Mouse (Mus musculus): ENCODE results near the gene D7Ertd443e. TPM values are rescaled to one million over a fixed set of nuclear protein-coding genes. Genes with fewer than 3 reads are reported as not detected.

The D7Ertd443e gene
- polyA plus RNA-seq, 1 experiment from 2014 or later: 0.20 TPM

DNA sequence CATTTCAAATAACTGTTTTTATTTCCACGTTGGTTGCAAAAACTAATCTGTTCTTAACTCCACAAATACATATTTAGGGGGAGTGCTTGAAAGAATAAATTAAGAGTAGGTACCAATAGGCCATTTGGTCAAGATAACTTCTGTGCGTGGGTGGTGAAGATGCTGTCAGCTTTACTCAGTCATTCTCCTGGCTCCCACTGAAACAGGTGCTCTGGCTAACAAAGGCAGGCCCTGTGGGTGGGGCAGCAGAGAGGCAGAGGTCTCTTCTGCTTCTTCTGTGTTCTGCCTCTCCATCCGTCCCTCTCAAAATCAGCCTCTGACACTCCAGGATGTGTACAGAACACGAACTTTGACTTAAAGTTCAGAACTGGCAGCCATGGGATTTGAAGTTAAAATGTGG, 119.7 kb downstream of the D7Ertd443e start:
- Histone ChIP-seq H3K36me3 (ENCODE audit: control insufficient read depth, insufficient read depth, low read length) (no peaks in the 10 kb centered on the region), H3K9me3 (ENCODE audit: control insufficient read depth, low read length) (no peaks in the 10 kb centered on the region), H3K4me2 (ENCODE audit: low read depth, low read length) (no peak overlapping the region), H3K9ac (ENCODE audit: low read length) (no peak overlapping the region), H3K27me3 (ENCODE audit: control insufficient read depth, insufficient read depth, low read depth, low read length) (no peaks in the 10 kb centered on the region), H3K27ac (ENCODE audit: low read length) (no peak overlapping the region), H3K4me1 (replicated peaks; ENCODE audit: control insufficient read depth, insufficient read depth, low read length) (peaks cover 26% of the 10 kb centered on the region), H3K4me3 (ENCODE audit: low read length) (no peak overlapping the region)
- no peak for ATAC-seq (ENCODE audit: low read depth)
- 73% methylated on average over 4 of the region's 4 CpGs for WGBS

- ATAC-seq (ENCODE audit: low read depth): peak; percentile 91
- 30% methylated on average over 4 of the region's 4 CpGs for WGBS
These were observed 122.1 kb downstream of the D7Ertd443e start for GRCm38 (mm10) chr7:134263146-134263906.

DNA sequence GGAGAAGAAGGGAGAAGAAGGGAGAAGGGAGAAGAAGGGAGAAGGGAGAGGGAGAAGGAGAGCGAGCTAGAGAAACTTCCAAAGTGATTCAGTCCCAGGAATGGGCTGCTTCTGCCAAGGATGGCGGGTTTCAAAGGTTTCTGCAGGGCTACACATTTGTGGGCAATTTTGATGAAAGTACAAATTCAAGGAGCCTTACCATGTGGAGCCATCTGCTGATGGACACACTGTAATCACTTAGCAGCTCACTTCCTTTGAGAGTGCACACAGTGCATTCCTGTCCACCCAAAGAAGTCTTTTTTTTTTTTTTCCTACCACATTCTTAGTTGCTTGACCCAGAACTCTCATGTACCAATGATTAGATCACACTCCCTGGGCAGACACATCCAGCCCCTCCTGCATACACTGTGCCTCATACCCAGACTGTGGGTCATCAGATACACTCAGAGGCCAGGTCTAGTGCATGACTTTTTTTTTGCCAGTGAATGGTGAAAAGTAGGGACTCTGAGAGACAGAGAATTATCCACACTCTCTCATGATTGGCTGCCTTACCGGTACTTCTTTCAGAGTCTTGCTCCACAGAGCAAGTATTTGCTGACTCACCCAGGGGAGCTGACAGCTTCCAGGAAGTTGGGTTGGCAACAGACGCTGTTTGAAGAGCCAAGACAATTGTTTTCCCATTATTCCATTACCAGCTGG, 124.3 kb downstream of the D7Ertd443e start:
- Histone ChIP-seq H3K4me2 (ENCODE audit: low read depth, low read length) (no peak overlapping the region), H3K36me3 (ENCODE audit: control insufficient read depth, insufficient read depth, low read length) (no peaks in the 10 kb centered on the region), H3K4me3 (ENCODE audit: low read length) (no peak overlapping the region), H3K4me1 (replicated peaks; ENCODE audit: control insufficient read depth, insufficient read depth, low read length) (peaks cover 32% of the 10 kb centered on the region), H3K27ac (ENCODE audit: low read length) (peak overlapping the region; percentile 96), H3K9me3 (ENCODE audit: control insufficient read depth, low read length) (no peaks in the 10 kb centered on the region), H3K27me3 (ENCODE audit: control insufficient read depth, insufficient read depth, low read depth, low read length) (no peaks in the 10 kb centered on the region), H3K9ac (ENCODE audit: low read length) (no peak overlapping the region)
- WGBS: 35% methylated on average over 4 of the region's 4 CpGs
- peak; percentile 41 for ATAC-seq (ENCODE audit: low read depth)

More at GRCm38 (mm10) chr7:134263146-134263906, 122.1 kb downstream of the D7Ertd443e start:
- Histone ChIP-seq H3K9ac (ENCODE audit: low read length) (no peak overlapping the region), H3K9me3 (ENCODE audit: control insufficient read depth, low read length) (no peaks in the 10 kb centered on the region), H3K27ac (ENCODE audit: low read length) (peak overlapping the region; percentile 96), H3K4me2 (ENCODE audit: low read depth, low read length) (no peak overlapping the region), H3K4me1 (replicated peaks; ENCODE audit: control insufficient read depth, insufficient read depth, low read length) (peaks cover 32% of the 10 kb centered on the region), H3K36me3 (ENCODE audit: control insufficient read depth, insufficient read depth, low read length) (no peaks in the 10 kb centered on the region), H3K4me3 (ENCODE audit: low read length) (no peak overlapping the region), H3K27me3 (ENCODE audit: control insufficient read depth, insufficient read depth, low read depth, low read length) (no peaks in the 10 kb centered on the region)

GRCm38 (mm10) chr7:134250273-134250870, 135.1 kb downstream of the D7Ertd443e start:
- Histone ChIP-seq H3K4me3 (ENCODE audit: low read length) (no peak overlapping the region), H3K27ac (ENCODE audit: low read length) (peak overlapping the region; percentile 86), H3K9me3 (ENCODE audit: control insufficient read depth, low read length) (no peaks in the 10 kb centered on the region), H3K9ac (ENCODE audit: low read length) (no peak overlapping the region), H3K36me3 (ENCODE audit: control insufficient read depth, insufficient read depth, low read length) (no peaks in the 10 kb centered on the region), H3K4me1 (replicated peaks; ENCODE audit: control insufficient read depth, insufficient read depth, low read length) (peaks cover 14% of the 10 kb centered on the region), H3K27me3 (ENCODE audit: control insufficient read depth, insufficient read depth, low read depth, low read length) (no peaks in the 10 kb centered on the region), H3K4me2 (ENCODE audit: low read depth, low read length) (no peak overlapping the region)
- peak; percentile 95 for ATAC-seq (ENCODE audit: low read depth)
- WGBS: 33% methylated on average over 7 of the region's 7 CpGs

GRCm38 (mm10) chr7:134248041-134248440, 137.4 kb downstream of the D7Ertd443e start:
- H3K27me3 ChIP-seq (ENCODE audit: control insufficient read depth, insufficient read depth, low read depth, low read length): no peaks in the 10 kb centered on the region
- no peak overlapping the region for H3K9ac ChIP-seq (ENCODE audit: low read length)
- WGBS: 60% methylated on average over 2 of the region's 2 CpGs
- H3K27ac ChIP-seq (ENCODE audit: low read length): no peak overlapping the region; the same call in 1 of the 2 replicates
- no peak overlapping the region for H3K4me2 ChIP-seq (ENCODE audit: low read depth, low read length)
- ATAC-seq (ENCODE audit: low read depth): peak; percentile 56; the same call in 1 of the 2 replicates
- no peaks in the 10 kb centered on the region for H3K9me3 ChIP-seq (ENCODE audit: control insufficient read depth, low read length)
- H3K4me3 ChIP-seq (ENCODE audit: low read length): no peak overlapping the region
- H3K36me3 ChIP-seq (ENCODE audit: control insufficient read depth, insufficient read depth, low read length): no peaks in the 10 kb centered on the region
- peaks cover 14% of the 10 kb centered on the region for H3K4me1 ChIP-seq (replicated peaks; ENCODE audit: control insufficient read depth, insufficient read depth, low read length)

- no peaks in the 10 kb centered on the region for H3K9me3 ChIP-seq (ENCODE audit: control insufficient read depth, low read length)
- H3K4me3 ChIP-seq (ENCODE audit: low read length): no peak overlapping the region
- H3K9ac ChIP-seq (ENCODE audit: low read length): no peak overlapping the region
- H3K36me3 ChIP-seq (ENCODE audit: control insufficient read depth, insufficient read depth, low read length): no peaks in the 10 kb centered on the region
- no peaks in the 10 kb centered on the region for H3K27me3 ChIP-seq (ENCODE audit: control insufficient read depth, insufficient read depth, low read depth, low read length)
- no peak overlapping the region for H3K4me2 ChIP-seq (ENCODE audit: low read depth, low read length)
- ATAC-seq (ENCODE audit: low read depth): no peak
- no peak overlapping the region; the same call in 1 of the 2 replicates for H3K27ac ChIP-seq (ENCODE audit: low read length)
- peaks cover 14% of the 10 kb centered on the region for H3K4me1 ChIP-seq (replicated peaks; ENCODE audit: control insufficient read depth, insufficient read depth, low read length)
- 39% methylated on average over 5 of the region's 5 CpGs for WGBS
These were observed 138.8 kb downstream of the D7Ertd443e start for GRCm38 (mm10) chr7:134246624-134247023.

GRCm38 (mm10) chr7:134242773-134243172, 142.7 kb downstream of the D7Ertd443e start:
- no peak overlapping the region for H3K9ac ChIP-seq (ENCODE audit: low read length)
- 81% methylated on average over 1 of the region's 1 CpGs for WGBS
- H3K4me1 ChIP-seq (replicated peaks; ENCODE audit: control insufficient read depth, insufficient read depth, low read length): peaks cover 6% of the 10 kb centered on the region; the same call in 1 of the 2 replicates
- H3K36me3 ChIP-seq (ENCODE audit: control insufficient read depth, insufficient read depth, low read length): no peaks in the 10 kb centered on the region
- H3K27ac ChIP-seq (ENCODE audit: low read length): no peak overlapping the region
- H3K4me3 ChIP-seq (ENCODE audit: low read length): no peak overlapping the region
- ATAC-seq (ENCODE audit: low read depth): no peak
- no peak overlapping the region for H3K4me2 ChIP-seq (ENCODE audit: low read depth, low read length)
- no peaks in the 10 kb centered on the region for H3K9me3 ChIP-seq (ENCODE audit: control insufficient read depth, low read length)
- no peaks in the 10 kb centered on the region for H3K27me3 ChIP-seq (ENCODE audit: control insufficient read depth, insufficient read depth, low read depth, low read length)

DNA sequence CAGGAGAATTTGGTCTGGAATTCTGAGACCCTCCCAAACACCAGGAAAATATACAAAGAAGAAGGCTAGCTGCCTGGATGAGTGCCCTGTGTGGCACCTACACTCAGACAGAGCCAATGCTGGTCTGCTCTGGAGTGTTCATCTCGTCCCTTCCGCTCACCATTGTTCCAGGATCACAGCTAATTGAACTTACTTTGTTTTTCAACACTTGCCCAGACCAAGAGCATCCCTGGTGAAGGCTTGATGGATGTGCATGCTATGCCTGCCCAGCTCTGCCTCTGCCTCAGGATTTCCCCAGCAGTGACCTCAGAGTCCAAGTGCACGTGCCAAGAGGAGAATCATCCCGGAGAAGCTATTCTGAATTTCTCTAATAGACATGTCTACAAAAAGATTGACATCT, 144.2 kb downstream of the D7Ertd443e start:
- Histone ChIP-seq H3K27me3 (ENCODE audit: control insufficient read depth, insufficient read depth, low read depth, low read length) (no peaks in the 10 kb centered on the region), H3K36me3 (ENCODE audit: control insufficient read depth, insufficient read depth, low read length) (no peaks in the 10 kb centered on the region), H3K4me3 (ENCODE audit: low read length) (no peak overlapping the region), H3K9ac (ENCODE audit: low read length) (no peak overlapping the region), H3K27ac (ENCODE audit: low read length) (peak overlapping the region; percentile 45), H3K4me2 (ENCODE audit: low read depth, low read length) (no peak overlapping the region), H3K9me3 (ENCODE audit: control insufficient read depth, low read length) (no peaks in the 10 kb centered on the region), H3K4me1 (replicated peaks; ENCODE audit: control insufficient read depth, insufficient read depth, low read length) (peaks cover under 1% of the 10 kb centered on the region; the same call in 1 of the 2 replicates)
- 62% methylated on average over 4 of the region's 4 CpGs for WGBS
- ATAC-seq (ENCODE audit: low read depth): peak; percentile 83

- Histone ChIP-seq H3K4me3 (ENCODE audit: low read length) (no peak overlapping the region), H3K9me3 (ENCODE audit: control insufficient read depth, low read length) (no peaks in the 10 kb centered on the region), H3K27me3 (ENCODE audit: control insufficient read depth, insufficient read depth, low read depth, low read length) (no peaks in the 10 kb centered on the region), H3K4me2 (ENCODE audit: low read depth, low read length) (no peak overlapping the region), H3K27ac (ENCODE audit: low read length) (peak overlapping the region; percentile 45; the same call in 1 of the 2 replicates), H3K4me1 (replicated peaks; ENCODE audit: control insufficient read depth, insufficient read depth, low read length) (peaks cover 3% of the 10 kb centered on the region), H3K9ac (ENCODE audit: low read length) (no peak overlapping the region), H3K36me3 (ENCODE audit: control insufficient read depth, insufficient read depth, low read length) (no peaks in the 10 kb centered on the region)
- WGBS: 83% methylated on average over 1 of the region's 1 CpGs
- ATAC-seq (ENCODE audit: low read depth): peak; percentile 68
These were observed 144.9 kb downstream of the D7Ertd443e start for GRCm38 (mm10) chr7:134240579-134240978.
